Mouse (Mus musculus) G1E (cell line): ENCODE measurements around the gene Asl.

Source experiments
- CTCF ChIP-seq: IDR thresholded peaks from 2 replicates; pipeline ENCODE4 v1.5.1; 2012; ENCODE audit warnings: low read depth, low read length, inconsistent platforms, mixed read lengths
- GATA1 ChIP-seq: IDR thresholded peaks from 2 replicates; pipeline ENCODE4 v1.6.1; 2012; ENCODE audit warnings: borderline replicate concordance, low read length, inconsistent platforms, mixed read lengths
- TAL1 ChIP-seq: conservative IDR thresholded peaks from 2 replicates; pipeline ENCODE4 v1.6.1; 2012; ENCODE audit warnings: low read depth, low read length, inconsistent platforms, mixed read lengths

- TF ChIP-seq CTCF (no peak), GATA1 (no peak), TAL1 (no peak)
Observed at GRCm38 (mm10) chr5:130044201-130044695, 15.2 kb upstream of the Asl start.
